Mouse (Mus musculus) brain, embryonic 18.5 days (tissue): ENCODE results near the gene Lgalsl.

Experiments used
- DNase-seq: peaks from one replicate; pipeline ENCODE4 v3.0.0-alpha.2; 2012; ENCODE audit warnings: low read depth, low spot score

Gene Lgalsl

GRCm38 (mm10) chr11:20823961-20824360 lies 6.9 kb downstream of the Lgalsl start:
- no peak for DNase-seq

GRCm38 (mm10) chr11:20823301-20823700 lies 7.6 kb downstream of the Lgalsl start:
- no peak for DNase-seq

- DNase-seq, result no peak
These were observed 9.5 kb downstream of the Lgalsl start for GRCm38 (mm10) chr11:20821351-20821750.

- DNase-seq, result no peak
These were observed 16.8 kb downstream of the Lgalsl start for GRCm38 (mm10) chr11:20813901-20814523.

- no peak for DNase-seq
These were observed 18.5 kb downstream of the Lgalsl start for GRCm38 (mm10) chr11:20812153-20812887.

GRCm38 (mm10) chr11:20806659-20807058 lies 24.2 kb downstream of the Lgalsl start:
- DNase-seq, result no peak

GRCm38 (mm10) chr11:20805604-20806249 lies 25.1 kb downstream of the Lgalsl start:
- no peak for DNase-seq

- no peak for DNase-seq
These were observed 26.4 kb downstream of the Lgalsl start for GRCm38 (mm10) chr11:20804416-20804815.

- DNase-seq, result no peak
These were observed 30.4 kb downstream of the Lgalsl start for GRCm38 (mm10) chr11:20800277-20801092.

GRCm38 (mm10) chr11:20797841-20798240 lies 33.0 kb downstream of the Lgalsl start:
- DNase-seq, result no peak

GRCm38 (mm10) chr11:20795466-20795865 lies 35.4 kb downstream of the Lgalsl start:
- DNase-seq, result no peak

- no peak for DNase-seq
These were observed 36.0 kb downstream of the Lgalsl start for GRCm38 (mm10) chr11:20794913-20795254.

GRCm38 (mm10) chr11:20794196-20794912 lies 36.5 kb downstream of the Lgalsl start:
- DNase-seq, result peak; percentile 39

GRCm38 (mm10) chr11:20793676-20794075 lies 37.2 kb downstream of the Lgalsl start:
- DNase-seq, result no peak

GRCm38 (mm10) chr11:20792667-20793066 lies 38.2 kb downstream of the Lgalsl start:
- no peak for DNase-seq

- no peak for DNase-seq
These were observed 39.5 kb downstream of the Lgalsl start for GRCm38 (mm10) chr11:20791334-20791733.

- DNase-seq, result no peak
These were observed 41.8 kb downstream of the Lgalsl start for GRCm38 (mm10) chr11:20789015-20789414.

GRCm38 (mm10) chr11:20788070-20788469 lies 42.8 kb downstream of the Lgalsl start:
- DNase-seq, result no peak

GRCm38 (mm10) chr11:20786191-20786590 lies 44.7 kb downstream of the Lgalsl start:
- DNase-seq, result no peak

GRCm38 (mm10) chr11:20785186-20785585 lies 45.7 kb downstream of the Lgalsl start:
- no peak for DNase-seq

GRCm38 (mm10) chr11:20784776-20785175 lies 46.1 kb downstream of the Lgalsl start:
- no peak for DNase-seq
